Mouse (Mus musculus) right cerebral cortex, postnatal 36 days (tissue): ENCODE results near the gene Slc26a8.
"Not testable (repeated sequence)": the region's sequence is repeated elsewhere in the genome, so short reads cannot be mapped to it uniquely, and the experiment has no call there.

Experiments
- DNase-seq, 2 experiments: peaks; one replicate each; pipeline ENCODE4 v3.0.0; 2022; ENCODE audit warnings: low spot score in 2 of 2, mixed read lengths in 1 of 2

Slc26a8 gene

GRCm38 (mm10) chr17:28689586-28690283 is at the start of gene Slc26a8:
Slc26a8 (minus strand) TSS chr17:28690233.
- no peak for DNase-seq

- DNase-seq, result no peak
Observed at GRCm38 (mm10) chr17:28739244-28739643, 49.2 kb upstream of the Slc26a8 start.

GRCm38 (mm10) chr17:28737973-28738372 is 47.9 kb upstream of the Slc26a8 start:
- no peak for DNase-seq

GRCm38 (mm10) chr17:28736486-28736885 is 46.5 kb upstream of the Slc26a8 start:
- no peak for DNase-seq

- no peak for DNase-seq
Observed at GRCm38 (mm10) chr17:28735317-28736105, 45.5 kb upstream of the Slc26a8 start.

- not testable (repeated sequence) for DNase-seq
Observed at GRCm38 (mm10) chr17:28727511-28727910, 37.5 kb upstream of the Slc26a8 start.

- DNase-seq, result no peak
Observed at GRCm38 (mm10) chr17:28725783-28726182, 35.8 kb upstream of the Slc26a8 start, which contains the start of gene AC170998.1. AC170998.1 (plus strand) TSS chr17:28726083.

GRCm38 (mm10) chr17:28717535-28717934 is 27.5 kb upstream of the Slc26a8 start:
- no peak for DNase-seq

- no peak for DNase-seq
Observed at GRCm38 (mm10) chr17:28715832-28716548, 26.0 kb upstream of the Slc26a8 start.

GRCm38 (mm10) chr17:28714006-28714405 is 24.0 kb upstream of the Slc26a8 start:
- DNase-seq, result no peak

- no peak for DNase-seq
Observed at GRCm38 (mm10) chr17:28712305-28712704, 22.3 kb upstream of the Slc26a8 start.

GRCm38 (mm10) chr17:28711237-28711636 is 21.2 kb upstream of the Slc26a8 start:
- no peak for DNase-seq

GRCm38 (mm10) chr17:28710291-28710688 is 20.3 kb upstream of the Slc26a8 start:
- no peak for DNase-seq

GRCm38 (mm10) chr17:28709552-28710290 is 19.7 kb upstream of the Slc26a8 start:
- no peak for DNase-seq

GRCm38 (mm10) chr17:28708989-28709388 is 19.0 kb upstream of the Slc26a8 start:
- DNase-seq, result no peak

- no peak for DNase-seq
Observed at GRCm38 (mm10) chr17:28707816-28708215, 17.8 kb upstream of the Slc26a8 start.

GRCm38 (mm10) chr17:28707136-28707627 is 17.1 kb upstream of the Slc26a8 start:
- no peak for DNase-seq

GRCm38 (mm10) chr17:28706697-28707096 is 16.7 kb upstream of the Slc26a8 start:
- DNase-seq, result no peak

GRCm38 (mm10) chr17:28702646-28703045 is 12.6 kb upstream of the Slc26a8 start:
- no peak for DNase-seq

GRCm38 (mm10) chr17:28701737-28702136 is 11.7 kb upstream of the Slc26a8 start:
- DNase-seq, result no peak

GRCm38 (mm10) chr17:28701171-28701570 is 11.1 kb upstream of the Slc26a8 start:
- DNase-seq, result no peak
